Mouse (Mus musculus) hindbrain, embryonic 15.5 days (tissue): ENCODE results near the gene Scfd2. TPM values are rescaled to one million over a fixed set of nuclear protein-coding genes. Genes with fewer than 3 reads are reported as not detected.

ENCODE experiments used
- ATAC-seq: fragments of 200-750 bp; cut with Nextera tagmentation; 2 replicates; pipeline ENCODE4 v1.8.0; 2017; ENCODE audit warnings: low read depth, moderate number of reproducible peaks, moderate TSS enrichment; ENCODE audit not compliant: low FRiP score
- H3K27ac ChIP-seq: fragments of 300-500 bp; sonication (generic); replicated peaks from 2 replicates; pipeline ENCODE4 v1.5.1; 2015; ENCODE audit warnings: mild to moderate bottlenecking, inconsistent platforms
- H3K27me3 ChIP-seq: fragments of 300-500 bp; sonication (generic); 2 replicates; pipeline ENCODE4 v1.6.1; 2015; ENCODE audit warnings: control low read depth, inconsistent platforms
- H3K36me3 ChIP-seq: fragments of 300-500 bp; sonication (generic); 2 replicates; pipeline ENCODE4 v1.6.1; 2015; ENCODE audit warnings: control low read depth, inconsistent platforms
- H3K4me1 ChIP-seq: fragments of 300-500 bp; sonication (generic); replicated peaks from 2 replicates; pipeline ENCODE4 v1.6.1; 2015; ENCODE audit warnings: control low read depth, inconsistent platforms
- H3K4me2 ChIP-seq: fragments of 300-500 bp; sonication (generic); 2 replicates; pipeline ENCODE4 v1.6.1; 2015; ENCODE audit warnings: moderate library complexity, mild to moderate bottlenecking, inconsistent platforms
- H3K4me3 ChIP-seq: fragments of 300-500 bp; sonication (generic); 2 replicates; pipeline ENCODE4 v1.5.1; 2015; ENCODE audit warnings: mild to moderate bottlenecking, inconsistent platforms
- H3K9ac ChIP-seq: fragments of 300-500 bp; sonication (generic); 2 replicates; pipeline ENCODE4 v1.6.1; 2015; ENCODE audit warnings: inconsistent platforms
- H3K9me3 ChIP-seq: fragments of 300-500 bp; sonication (generic); 2 replicates; pipeline ENCODE4 v1.6.1; 2016; ENCODE audit warnings: control low read depth, inconsistent platforms
- WGBS: fragments of 180-500 bp; shearing (Covaris S2); methylation state at CpG from one replicate; pipeline ENCODE4 v1.1.7; 2015; 5-methylcytosine and 5-hydroxymethylcytosine counted together
- polyA plus RNA-seq: library from polyadenylated mRNA; unstranded; fragments of >200 nt; fragmentation: Nextera tagmentation; extraction: Ambion mirVana; gene quantifications from 2 replicates; pipeline ENCODE4 v1.2.1, GENCODE M21; 2015

The Scfd2 gene
- polyA plus RNA-seq, 1 experiment from 2014 or later: 20.7 TPM

DNA sequence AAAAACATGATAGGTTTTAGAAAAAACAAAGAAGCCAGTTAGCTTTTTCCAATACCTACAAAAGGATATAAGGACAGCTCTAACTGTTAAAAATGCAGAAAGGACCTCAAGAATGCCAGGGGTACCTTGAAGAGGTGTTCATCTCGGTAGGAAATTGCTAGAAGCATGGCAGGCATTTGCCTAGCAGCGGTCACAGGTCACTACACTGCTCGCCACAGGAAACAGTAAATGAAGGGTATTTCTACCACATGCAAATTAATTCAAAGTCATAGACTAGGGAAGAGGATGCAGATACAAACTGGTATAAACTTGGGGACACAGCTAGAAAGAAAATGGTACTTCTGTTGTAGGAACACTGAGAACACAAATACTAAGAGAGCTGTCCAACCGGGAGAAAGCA, 180.7 kb downstream of the Scfd2 start:
- H3K27me3 ChIP-seq: no peaks in the 10 kb centered on the region
- H3K36me3 ChIP-seq: no peaks in the 10 kb centered on the region
- no peak overlapping the region for H3K27ac ChIP-seq
- no peak overlapping the region for H3K9ac ChIP-seq
- ATAC-seq: no peak
- 0 out of 2 replicates have a peak, but pooled peaks cover 6% of the 10 kb centered on the region for H3K4me1 ChIP-seq
- H3K4me2 ChIP-seq: no peak overlapping the region
- H3K4me3 ChIP-seq: no peak overlapping the region
- no peaks in the 10 kb centered on the region for H3K9me3 ChIP-seq
- WGBS: 80% methylated on average over 4 of the region's 4 CpGs

DNA sequence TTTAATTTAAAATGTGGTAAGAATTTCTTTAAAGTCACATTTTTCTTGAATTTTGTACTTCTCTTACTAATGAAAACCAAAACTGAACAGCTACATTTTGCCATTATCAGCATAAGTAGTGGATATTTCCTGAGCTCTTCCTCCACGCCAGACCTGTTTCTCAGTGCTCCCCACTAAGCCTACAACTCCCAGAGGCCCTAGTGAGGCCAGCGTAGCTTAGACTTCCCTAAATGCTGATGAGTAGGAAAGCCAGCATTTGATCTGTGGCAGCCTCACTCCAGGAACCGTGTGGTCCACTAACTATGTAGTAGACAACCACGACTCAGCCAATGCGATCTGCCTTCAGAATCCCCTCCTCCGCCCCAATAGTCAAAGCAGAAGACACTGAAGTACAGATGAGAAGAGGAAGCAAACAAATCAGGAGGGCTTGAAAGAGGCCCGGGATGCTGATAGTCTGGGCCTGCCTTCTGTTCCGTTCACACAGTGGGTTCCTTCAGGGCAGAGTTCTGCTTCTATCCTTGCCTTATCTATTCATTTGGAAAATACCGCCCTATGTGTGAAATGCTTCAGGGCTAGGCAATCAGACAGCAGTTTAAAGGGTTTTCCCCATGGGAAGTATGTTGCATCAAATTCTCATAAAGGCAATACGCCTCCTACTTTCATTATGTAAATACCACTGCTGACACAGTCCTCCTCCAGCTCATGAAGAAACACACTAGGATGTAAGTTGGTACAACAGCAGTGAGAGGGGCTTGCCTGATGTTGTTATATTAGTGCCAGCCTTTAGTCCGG, 183.3 kb downstream of the Scfd2 start:
- 59% methylated on average over 11 of the region's 11 CpGs for WGBS

DNA sequence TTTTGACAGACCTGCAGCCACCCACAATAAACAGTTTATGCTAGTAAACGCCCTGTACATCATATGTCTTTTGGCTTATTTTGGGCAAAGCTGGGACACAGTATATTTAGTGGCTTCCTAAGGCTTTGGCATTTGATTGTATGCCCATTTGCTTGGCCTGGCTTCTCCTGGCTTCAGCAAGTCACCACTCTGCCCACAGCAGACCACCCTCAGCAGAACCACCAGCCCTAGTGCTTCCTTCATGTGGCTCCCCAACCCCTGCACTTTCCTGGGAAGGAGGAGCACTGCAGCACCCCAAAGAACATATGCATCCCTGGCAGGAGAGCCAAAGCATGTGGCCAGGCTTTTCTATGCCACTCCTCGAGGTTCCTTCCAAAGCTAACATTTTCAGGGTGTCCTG, 188.5 kb downstream of the Scfd2 start:
- WGBS: 73% methylated on average over 2 of the region's 2 CpGs
- H3K36me3 ChIP-seq: no peaks in the 10 kb centered on the region
- H3K4me3 ChIP-seq: no peak overlapping the region
- no peak overlapping the region for H3K27ac ChIP-seq
- H3K4me1 ChIP-seq: 0 out of 2 replicates have a peak, but pooled peaks cover under 1% of the 10 kb centered on the region
- no peak overlapping the region for H3K4me2 ChIP-seq
- H3K9ac ChIP-seq: no peak overlapping the region
- no peaks in the 10 kb centered on the region for H3K9me3 ChIP-seq
- H3K27me3 ChIP-seq: no peaks in the 10 kb centered on the region
- ATAC-seq: no peak

More for the DNA sequence above, 183.3 kb downstream of the Scfd2 start:
- H3K4me3 ChIP-seq: no peak overlapping the region
- 0 out of 2 replicates have a peak, but pooled peaks cover 6% of the 10 kb centered on the region for H3K4me1 ChIP-seq
- H3K36me3 ChIP-seq: no peaks in the 10 kb centered on the region
- no peak for ATAC-seq
- 0 out of 2 replicates have a peak overlapping the region, but pooled peaks have one; percentile 5 for H3K27ac ChIP-seq
- H3K4me2 ChIP-seq: no peak overlapping the region
- no peak overlapping the region for H3K9ac ChIP-seq
- H3K9me3 ChIP-seq: no peaks in the 10 kb centered on the region
- H3K27me3 ChIP-seq: no peaks in the 10 kb centered on the region

DNA sequence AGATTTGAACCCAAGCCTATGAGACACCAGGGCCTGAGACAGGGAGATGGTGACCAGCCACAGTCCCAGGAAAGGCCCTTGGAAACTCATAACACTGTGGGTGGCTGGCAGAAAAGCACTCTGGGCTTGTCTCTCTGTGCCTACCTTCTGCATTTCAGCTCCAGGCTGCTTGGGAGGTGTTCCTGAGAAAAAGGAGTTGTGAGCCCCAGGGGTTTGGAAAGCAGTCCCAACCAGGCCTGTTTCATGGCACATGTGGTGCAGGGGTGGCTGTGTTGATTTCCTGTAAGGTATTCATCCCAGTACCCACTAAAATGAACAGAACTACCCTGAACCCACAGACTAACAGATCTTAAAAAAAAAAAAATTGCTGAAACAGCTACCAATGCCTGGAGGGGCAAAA, 189.0 kb downstream of the Scfd2 start:
- ATAC-seq: no peak
- Histone ChIP-seq H3K27me3 (no peaks in the 10 kb centered on the region), H3K36me3 (no peaks in the 10 kb centered on the region), H3K4me1 (0 out of 2 replicates have a peak, but pooled peaks cover 3% of the 10 kb centered on the region), H3K9ac (no peak overlapping the region), H3K4me3 (no peak overlapping the region), H3K27ac (no peak overlapping the region), H3K4me2 (no peak overlapping the region), H3K9me3 (no peaks in the 10 kb centered on the region)

DNA sequence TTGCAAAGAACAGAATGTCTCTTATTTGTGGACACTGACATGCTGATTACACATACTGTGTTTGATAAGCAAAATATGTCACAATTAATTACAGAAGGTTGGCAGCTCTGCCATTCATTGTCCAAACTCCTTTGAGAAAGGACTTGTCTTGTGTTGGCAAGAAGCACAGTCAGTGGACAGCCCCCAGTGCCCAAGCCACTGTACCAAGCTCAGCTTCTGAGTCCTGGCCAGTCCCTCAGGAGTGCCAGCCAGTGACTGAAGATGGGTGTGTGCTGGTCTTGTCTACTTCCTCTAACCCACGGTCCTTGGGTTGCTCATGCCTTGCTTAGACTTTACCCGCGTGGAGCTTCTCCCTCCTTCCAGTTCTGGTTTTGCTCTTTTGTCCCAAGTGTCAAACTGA, 194.1 kb downstream of the Scfd2 start:
- Histone ChIP-seq H3K4me3 (no peak overlapping the region), H3K27me3 (no peaks in the 10 kb centered on the region), H3K9ac (no peak overlapping the region), H3K4me1 (0 out of 2 replicates have a peak, but pooled peaks cover 5% of the 10 kb centered on the region), H3K4me2 (no peak overlapping the region), H3K9me3 (no peaks in the 10 kb centered on the region), H3K36me3 (no peaks in the 10 kb centered on the region), H3K27ac (no peak overlapping the region)
- WGBS: 87% methylated on average over 3 of the region's 3 CpGs
- no peak for ATAC-seq

DNA sequence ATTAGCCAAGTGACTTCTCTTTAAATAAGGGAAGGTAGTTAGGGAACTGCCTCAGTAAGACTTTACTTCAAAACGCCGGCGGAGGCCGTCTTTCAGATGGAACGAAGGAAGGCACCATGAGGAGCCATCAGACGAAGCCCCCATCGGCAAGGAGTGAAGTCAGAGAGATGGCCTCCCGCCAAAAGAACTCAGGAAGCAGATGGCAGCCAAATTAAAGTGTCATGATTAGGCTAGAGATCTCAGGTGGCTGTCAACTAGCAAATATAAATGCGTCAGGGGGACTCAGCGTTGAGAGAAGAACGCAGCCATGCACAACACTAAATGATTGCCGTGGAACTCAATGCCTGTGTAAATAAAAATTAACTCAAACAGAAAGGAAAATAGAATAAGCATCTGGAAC, 194.8 kb downstream of the Scfd2 start:
- H3K27ac ChIP-seq: no peak overlapping the region
- no peak overlapping the region for H3K4me3 ChIP-seq
- 40% methylated on average over 12 of the region's 12 CpGs for WGBS
- H3K27me3 ChIP-seq: no peaks in the 10 kb centered on the region
- peak; percentile 83; the same call in 1 of the 2 replicates for ATAC-seq
- no peaks in the 10 kb centered on the region for H3K36me3 ChIP-seq
- H3K9me3 ChIP-seq: no peaks in the 10 kb centered on the region
- no peak overlapping the region for H3K4me2 ChIP-seq
- 0 out of 2 replicates have a peak, but pooled peaks cover 5% of the 10 kb centered on the region for H3K4me1 ChIP-seq
- H3K9ac ChIP-seq: no peak overlapping the region

DNA sequence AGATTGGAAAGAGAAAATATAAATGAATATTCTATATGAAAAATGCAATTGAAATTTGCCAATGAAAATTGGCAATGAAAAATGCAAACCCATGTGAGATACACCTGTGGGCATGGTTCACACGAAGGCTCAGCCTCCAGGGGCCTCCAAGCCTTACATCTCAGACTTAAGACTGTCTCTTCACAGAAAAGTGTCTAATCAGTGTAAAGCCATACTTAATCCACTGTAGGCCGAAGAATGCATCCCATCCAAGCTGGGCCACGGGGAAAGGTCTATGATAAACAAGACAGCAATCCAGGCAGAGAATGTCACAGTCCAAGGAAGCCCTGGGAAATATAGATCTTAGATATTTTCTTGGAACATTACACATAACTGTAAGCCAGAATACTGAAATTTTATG, 198.3 kb downstream of the Scfd2 start:
- WGBS: 77% methylated on average over 3 of the region's 3 CpGs
- no peak overlapping the region for H3K9ac ChIP-seq
- no peak for ATAC-seq
- no peak overlapping the region for H3K4me2 ChIP-seq
- H3K36me3 ChIP-seq: no peaks in the 10 kb centered on the region
- H3K4me3 ChIP-seq: no peak overlapping the region
- H3K4me1 ChIP-seq: 0 out of 2 replicates have a peak, but pooled peaks cover 5% of the 10 kb centered on the region
- no peaks in the 10 kb centered on the region for H3K9me3 ChIP-seq
- no peaks in the 10 kb centered on the region for H3K27me3 ChIP-seq
- no peak overlapping the region for H3K27ac ChIP-seq

DNA sequence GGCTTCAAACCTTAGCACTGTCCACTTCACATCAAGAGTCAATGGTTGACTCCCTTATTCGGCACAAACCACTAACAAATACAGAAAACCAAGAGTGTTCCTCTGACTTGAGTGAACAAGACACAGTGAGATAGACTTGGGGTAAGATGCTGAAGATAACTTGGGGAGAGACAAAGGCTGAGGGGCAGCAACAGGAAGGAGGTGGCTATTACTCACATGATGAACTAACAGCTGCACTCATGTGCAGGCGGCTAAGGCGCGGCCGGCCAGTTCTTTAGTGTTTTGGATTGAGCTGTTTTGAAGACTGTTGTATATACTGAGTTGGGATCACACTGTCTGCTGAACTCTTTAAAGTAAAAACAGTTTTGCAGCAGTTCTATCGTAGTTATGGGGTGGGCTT, 205.3 kb downstream of the Scfd2 start:
- Histone ChIP-seq H3K27ac (no peak overlapping the region), H3K9ac (no peak overlapping the region), H3K4me2 (no peak overlapping the region), H3K9me3 (no peaks in the 10 kb centered on the region), H3K27me3 (no peaks in the 10 kb centered on the region), H3K4me1 (no peaks in the 10 kb centered on the region), H3K36me3 (no peaks in the 10 kb centered on the region), H3K4me3 (no peak overlapping the region)
- ATAC-seq: no peak
- 94% methylated on average over 6 of the region's 6 CpGs for WGBS

DNA sequence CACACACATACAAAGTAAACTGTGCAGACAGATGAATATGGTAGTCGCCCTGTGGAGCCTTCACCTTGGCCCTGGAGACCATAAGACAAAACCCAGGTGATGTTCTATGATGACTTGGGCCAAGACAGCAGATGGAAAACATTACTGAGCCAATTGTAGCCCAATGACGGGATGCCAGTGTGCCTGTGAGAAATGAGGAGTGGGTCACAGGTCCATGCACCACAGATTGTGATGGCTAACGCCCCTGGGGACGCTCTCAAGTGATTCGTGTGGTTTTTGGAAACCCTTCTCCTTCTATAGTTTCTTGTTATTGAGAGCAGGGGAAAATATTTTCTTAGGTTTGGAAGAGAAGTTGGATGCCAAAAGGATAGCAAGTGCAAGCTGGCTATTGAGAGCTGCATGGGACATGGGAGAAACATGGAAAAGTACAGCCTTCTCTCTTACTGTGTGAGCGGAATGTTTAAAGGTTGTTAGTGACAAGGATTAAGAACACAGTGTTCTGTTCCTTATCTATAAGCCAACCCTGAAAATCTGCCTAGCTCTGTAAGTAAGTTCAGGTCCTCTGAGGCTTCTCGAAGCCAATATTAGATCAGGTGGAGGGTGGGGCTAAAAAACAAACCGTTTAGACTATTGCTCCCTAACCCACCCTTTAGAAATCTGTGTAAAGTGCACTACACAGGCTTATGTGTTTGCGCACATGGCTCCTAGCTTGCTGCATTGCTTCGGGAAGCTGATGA, 210.4 kb downstream of the Scfd2 start:
- 79% methylated on average over 10 of the region's 10 CpGs for WGBS
- Histone ChIP-seq H3K9ac (no peak overlapping the region), H3K36me3 (no peaks in the 10 kb centered on the region), H3K4me2 (no peak overlapping the region), H3K27ac (no peak overlapping the region), H3K4me3 (no peak overlapping the region), H3K4me1 (no peaks in the 10 kb centered on the region), H3K9me3 (no peaks in the 10 kb centered on the region), H3K27me3 (no peaks in the 10 kb centered on the region)
- ATAC-seq: no peak

DNA sequence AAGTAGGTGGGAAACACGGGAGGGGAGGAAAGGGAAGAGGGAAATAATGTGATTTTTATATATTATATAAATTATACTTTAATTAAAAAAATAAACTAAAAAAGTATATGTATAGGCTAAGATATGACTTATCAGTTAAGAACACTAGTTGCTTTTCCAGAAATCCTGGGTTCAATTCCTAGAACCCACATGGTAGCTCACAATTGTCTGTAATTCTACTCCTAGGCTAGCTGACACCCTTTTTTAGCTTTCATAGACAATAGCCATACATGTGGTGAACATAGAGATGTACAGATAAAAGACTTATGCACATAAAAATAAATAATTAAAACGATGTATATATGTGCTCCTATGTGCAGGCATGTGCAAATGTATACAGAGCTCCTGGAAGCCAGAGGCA, 212.0 kb downstream of the Scfd2 start:
- H3K9me3 ChIP-seq: no peaks in the 10 kb centered on the region
- no peak for ATAC-seq
- H3K27me3 ChIP-seq: 0 out of 2 replicates have a peak, but pooled peaks cover 2% of the 10 kb centered on the region
- no peaks in the 10 kb centered on the region for H3K4me1 ChIP-seq
- no peak overlapping the region for H3K4me3 ChIP-seq
- H3K36me3 ChIP-seq: no peaks in the 10 kb centered on the region
- no peak overlapping the region for H3K4me2 ChIP-seq
- 85% methylated on average over 2 of the region's 2 CpGs for WGBS
- H3K9ac ChIP-seq: no peak overlapping the region
- no peak overlapping the region for H3K27ac ChIP-seq

DNA sequence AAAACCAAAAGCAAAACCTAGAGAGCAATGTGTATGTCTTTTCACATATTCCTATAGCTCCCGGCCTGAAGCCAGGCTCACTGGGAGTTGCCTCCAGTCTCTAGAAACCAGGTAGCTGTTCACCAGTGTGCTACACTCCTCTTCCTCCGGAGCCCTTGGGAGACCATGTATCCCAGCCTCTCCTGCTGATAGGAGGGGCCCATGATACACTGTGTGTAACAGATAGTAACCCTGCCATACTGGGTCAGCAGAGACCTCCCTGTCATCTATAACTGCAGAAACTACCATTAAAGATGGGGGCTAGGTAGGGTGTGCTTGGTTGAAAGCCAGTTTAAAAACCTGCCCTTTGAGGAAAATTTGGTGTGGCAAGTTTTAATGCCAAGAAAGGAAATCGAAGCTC, 214.4 kb downstream of the Scfd2 start:
- Histone ChIP-seq H3K27me3 (0 out of 2 replicates have a peak, but pooled peaks cover 2% of the 10 kb centered on the region), H3K9me3 (no peaks in the 10 kb centered on the region), H3K4me2 (no peak overlapping the region), H3K27ac (no peak overlapping the region), H3K9ac (no peak overlapping the region), H3K4me3 (no peak overlapping the region), H3K4me1 (no peaks in the 10 kb centered on the region), H3K36me3 (no peaks in the 10 kb centered on the region)
- 96% methylated on average over 3 of the region's 3 CpGs for WGBS
- no peak for ATAC-seq

DNA sequence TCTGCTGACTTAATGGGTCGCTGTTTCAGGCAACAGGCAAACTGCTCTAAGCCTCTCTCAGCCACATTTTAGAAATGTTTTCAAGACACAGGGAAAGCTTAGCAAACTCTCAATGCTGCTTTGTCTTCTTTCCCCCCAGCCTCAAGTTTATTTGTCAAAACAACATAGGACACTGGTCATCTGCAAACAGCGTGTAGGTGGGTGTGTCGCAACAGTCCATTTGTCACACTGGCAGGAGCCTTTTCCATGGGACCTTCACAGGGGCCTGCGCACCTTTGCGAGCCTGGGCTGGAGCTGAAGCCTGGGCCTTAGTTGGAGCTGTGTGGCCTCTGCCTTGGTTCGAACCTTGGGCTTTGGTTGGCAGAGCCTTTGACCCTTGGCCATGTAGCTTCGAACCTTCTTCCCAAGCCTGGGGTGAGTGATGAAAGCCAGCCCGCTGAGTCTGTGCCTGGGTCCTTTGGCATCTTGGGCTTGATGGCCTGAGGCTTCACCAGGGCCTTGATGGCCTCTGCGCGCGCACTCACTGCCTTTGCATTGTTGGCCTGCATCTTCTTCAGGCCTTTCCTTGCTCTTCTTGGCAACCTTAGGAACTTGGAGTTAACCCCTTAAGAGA, 215.1 kb downstream of the Scfd2 start:
- Histone ChIP-seq H3K4me1 (no peaks in the 10 kb centered on the region), H3K27me3 (0 out of 2 replicates have a peak, but pooled peaks cover 2% of the 10 kb centered on the region), H3K27ac (no peak overlapping the region), H3K4me3 (no peak overlapping the region), H3K9ac (no peak overlapping the region), H3K4me2 (no peak overlapping the region), H3K36me3 (no peaks in the 10 kb centered on the region), H3K9me3 (no peaks in the 10 kb centered on the region)
- 92% methylated on average over 11 of the region's 11 CpGs for WGBS
- no peak for ATAC-seq
